Mouse (Mus musculus): ENCODE measurements around the gene Lrrc61.
A peak's percentile ranks its signal among the peaks of the same experiment; 100 is the strongest.

Lrrc61 gene

GRCm38 (mm10) chr6:48548314-48548713 is 6.3 kb upstream of the Lrrc61 start:
- DNase-seq, result no peak

GRCm38 (mm10) chr6:48552918-48553317 is 1.7 kb upstream of the Lrrc61 start:
- DNase-seq, result peak; percentile 50

- DNase-seq, result no peak
Measured at GRCm38 (mm10) chr6:48553819-48554218, 777 bp upstream of the Lrrc61 start.

GRCm38 (mm10) chr6:48555104-48555890 is 701 bp downstream of the Lrrc61 start:
- peak; percentile 84 for DNase-seq

- no peak for DNase-seq
Measured at GRCm38 (mm10) chr6:48555956-48556355, 1.4 kb downstream of the Lrrc61 start.

- DNase-seq, result peak; percentile 59
Measured at GRCm38 (mm10) chr6:48565693-48566310, 11.2 kb downstream of the Lrrc61 start.

GRCm38 (mm10) chr6:48566312-48566711 is 11.7 kb downstream of the Lrrc61 start:
- peak; percentile 91 for DNase-seq

- peak; percentile 85 for DNase-seq
Measured at GRCm38 (mm10) chr6:48568036-48568984, 13.7 kb downstream of the Lrrc61 start.

- DNase-seq, result peak; percentile 75
Measured at GRCm38 (mm10) chr6:48569065-48569807, 14.6 kb downstream of the Lrrc61 start.

GRCm38 (mm10) chr6:48572014-48572413 is 17.4 kb downstream of the Lrrc61 start:
- no peak for DNase-seq

- DNase-seq, result peak; percentile 80
Measured at GRCm38 (mm10) chr6:48572572-48573061, 18.0 kb downstream of the Lrrc61 start, which contains the start of gene Rarres2. Gene Rarres2, minus strand, starts transcription at chr6:48572789.

- DNase-seq, result no peak
Measured at GRCm38 (mm10) chr6:48573280-48573679, 18.7 kb downstream of the Lrrc61 start.

GRCm38 (mm10) chr6:48573981-48574380 is 19.4 kb downstream of the Lrrc61 start:
- DNase-seq, result no peak

GRCm38 (mm10) chr6:48578736-48579135 is 24.1 kb downstream of the Lrrc61 start:
- DNase-seq, result no peak

- DNase-seq, result no peak
Measured at GRCm38 (mm10) chr6:48579215-48579648, 24.6 kb downstream of the Lrrc61 start.

GRCm38 (mm10) chr6:48581257-48581656 is 26.7 kb downstream of the Lrrc61 start:
- no peak for DNase-seq

GRCm38 (mm10) chr6:48582037-48582436 is 27.4 kb downstream of the Lrrc61 start:
- peak; percentile 71 for DNase-seq

GRCm38 (mm10) chr6:48589194-48589750 is 34.7 kb downstream of the Lrrc61 start, which contains the start of gene Gm45021:
Gene Gm45021, plus strand, starts transcription at chr6:48589610.
- DNase-seq, result no peak

- peak; percentile 61 for DNase-seq
Measured at GRCm38 (mm10) chr6:48591221-48591845, 36.7 kb downstream of the Lrrc61 start.

- DNase-seq, result no peak
Measured at GRCm38 (mm10) chr6:48591871-48592270, 37.3 kb downstream of the Lrrc61 start.
